8 mouse cellular contexts compared by ENCODE assay signal in the genomic region with DNA sequence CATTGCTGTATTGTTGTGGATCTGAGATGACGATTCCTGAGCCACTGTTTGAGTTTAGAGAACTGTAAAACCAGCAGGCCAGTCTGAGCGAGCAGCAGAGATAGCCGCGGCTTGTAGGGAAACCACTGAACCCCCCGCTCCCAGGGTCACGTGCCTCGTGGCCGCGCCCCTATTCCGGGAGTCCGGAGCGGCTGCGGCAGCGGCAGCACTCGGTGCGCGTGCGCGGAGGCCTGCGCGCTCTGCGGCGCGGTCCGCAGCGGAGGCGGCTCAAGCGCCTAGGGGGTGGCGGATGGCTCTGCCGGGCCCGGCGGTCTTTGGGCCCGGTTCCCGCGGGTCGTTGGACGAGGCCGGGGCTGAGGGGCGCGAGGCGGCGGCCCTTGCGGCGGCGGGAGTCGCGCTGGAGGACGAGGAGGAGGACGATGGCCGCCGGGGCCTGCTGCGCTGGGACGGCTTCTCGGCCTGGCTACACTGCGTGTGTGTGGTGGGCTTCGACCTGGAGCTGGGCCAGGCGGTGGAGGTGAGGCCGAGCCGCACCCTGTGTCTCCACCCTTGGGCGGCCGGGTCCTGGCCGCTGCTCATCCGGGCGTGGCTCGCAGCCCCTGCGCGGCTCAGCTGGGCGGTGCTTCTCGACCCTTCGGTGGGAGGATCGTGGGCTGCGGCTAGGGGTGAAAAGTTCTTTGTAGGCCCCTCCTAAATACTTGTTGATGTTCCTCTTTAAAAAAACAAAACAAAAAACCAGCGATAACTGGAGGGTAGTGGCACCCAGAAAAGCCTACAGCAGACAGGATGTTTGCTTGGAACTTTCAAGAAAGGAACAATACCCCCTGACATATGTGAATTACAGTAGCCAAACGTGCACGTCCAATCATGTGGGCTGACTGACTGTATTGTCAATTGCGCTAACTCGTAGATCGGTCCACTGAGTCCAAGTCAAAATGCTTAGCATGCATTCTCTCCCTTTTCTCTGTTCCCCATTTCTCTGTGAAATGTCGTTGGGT. TPM values are rescaled to one million over a fixed set of nuclear protein-coding genes. Genes with fewer than 3 reads are reported as not detected.
DNase-seq lines count a peak whose midpoint lies in the region; ATAC-seq and TF ChIP-seq lines count a peak whose summit lies in the region.

No protein-coding gene starts in this region.

- H3K9me3 ChIP-seq in forebrain, embryonic 15.5 days, result no peaks in the 10 kb centered on the region
- H3K9me3 ChIP-seq in lung, embryonic 14.5 days (ENCODE audit: low read depth, low read length), result no peaks in the 10 kb centered on the region

- H3K4me1 ChIP-seq in forebrain, embryonic 15.5 days, result peaks cover 16% of the 10 kb centered on the region
- no peaks in the 10 kb centered on the region; the same call in 1 of the 2 replicates for H3K4me1 ChIP-seq in lung, embryonic 14.5 days (ENCODE audit: insufficient read depth)
- H3K4me1 ChIP-seq in olfactory bulb, adult 2 months (ENCODE audit: control insufficient read depth, insufficient read depth, low read length), result 0 out of 2 replicates have a peak, but pooled peaks cover 2% of the 10 kb centered on the region
- peaks cover 5% of the 10 kb centered on the region for H3K4me1 ChIP-seq in thymus, adult 2 months (replicated peaks; ENCODE audit: control insufficient read depth, insufficient read depth, low read length)

- under 1% methylated on average over 79 of the region's 79 CpGs for WGBS in forebrain, embryonic 15.5 days
- WGBS in lung, embryonic 14.5 days, result under 1% methylated on average over 65 of the region's 79 CpGs
- WGBS in olfactory bulb, adult 2 months, result under 1% methylated on average over 79 of the region's 79 CpGs
- under 1% methylated on average over 79 of the region's 79 CpGs for WGBS in thymus, adult 2 months

- intact Hi-C loops in heart, postnatal 36 days (cut with DNase I), result loop anchor here (2.0 to 5.0 kb wide), 3 partner anchors 45 to 92 kb away; a partner anchor contains a TSS

- peak; percentile 85 for DNase-seq in ES-CJ7 (ENCODE audit: low read depth, low spot score)
- peak; percentile 85 for DNase-seq in cerebellum, adult 11 months
- peak; percentile 87 to 88 for DNase-seq in heart, postnatal 36 days
- DNase-seq in layer of hippocampus, adult 2 months (ENCODE audit: low spot score in 2 of 2), result peak; percentile 85 to 86
- peak; percentile 97 for DNase-seq in lung, embryonic 14.5 days
- peak; percentile 87 for DNase-seq in thymus, adult 2 months

- peak overlapping the region; percentile 100 for H3K9ac ChIP-seq in forebrain, embryonic 15.5 days (replicated peaks)
- H3K9ac ChIP-seq in lung, embryonic 14.5 days, result peak overlapping the region; percentile 99

- ATAC-seq in forebrain, embryonic 15.5 days (replicated peaks), result peak; percentile 96
- ATAC-seq in lung, embryonic 14.5 days (ENCODE audit: insufficient read depth), result peak; percentile 97

- H3K36me3 ChIP-seq in forebrain, embryonic 15.5 days, result no peaks in the 10 kb centered on the region
- H3K36me3 ChIP-seq in lung, embryonic 14.5 days (ENCODE audit: insufficient read depth), result peaks cover 4% of the 10 kb centered on the region; the same call in 1 of the 2 replicates
- H3K36me3 ChIP-seq in thymus, adult 2 months (ENCODE audit: control insufficient read depth, insufficient read depth, low read length), result peaks cover 5% of the 10 kb centered on the region; the same call in 1 of the 2 replicates

- no peak for TF ChIP-seq CTCF in layer of hippocampus, adult 2 months (conservative IDR thresholded peaks at IDR 0.05)
- no peak for TF ChIP-seq CTCF in lung, embryonic 14.5 days (IDR thresholded peaks at IDR 0.05; ENCODE audit: low read depth)
- no peak for TF ChIP-seq CTCF in olfactory bulb, adult 2 months (IDR thresholded peaks at IDR 0.05; ENCODE audit: insufficient read depth, low read depth, low read length)
- TF ChIP-seq CTCF in thymus, adult 2 months (IDR thresholded peaks at IDR 0.05; ENCODE audit: borderline replicate concordance, control insufficient read depth, extremely low read depth, insufficient read depth, low read length, poor library complexity), result peak; percentile 34; the same call in 1 of the 2 replicates

- peak overlapping the region; percentile 98 for H3K4me3 ChIP-seq in forebrain, embryonic 15.5 days
- H3K4me3 ChIP-seq in layer of hippocampus, adult 2 months, result peak overlapping the region; percentile 99
- peak overlapping the region; percentile 97 for H3K4me3 ChIP-seq in lung, embryonic 14.5 days (ENCODE audit: low read depth, low read length)
- H3K4me3 ChIP-seq in olfactory bulb, adult 2 months (ENCODE audit: insufficient read depth, low read depth, low read length), result peak overlapping the region; percentile 72
- peak overlapping the region; percentile 98 for H3K4me3 ChIP-seq in thymus, adult 2 months (ENCODE audit: control insufficient read depth, insufficient read depth, low read length)

- peak; percentile 95 for TF ChIP-seq POLR2A in olfactory bulb, adult 2 months (IDR thresholded peaks at IDR 0.05; ENCODE audit: insufficient read depth, low read depth, low read length)
- peak; percentile 97 for TF ChIP-seq POLR2A in thymus, adult 2 months (IDR thresholded peaks at IDR 0.05; ENCODE audit: control insufficient read depth, extremely low read depth, insufficient read depth, low read length, poor library complexity)

- peak overlapping the region; percentile 94 for H3K27ac ChIP-seq in forebrain, embryonic 15.5 days (replicated peaks)
- H3K27ac ChIP-seq in layer of hippocampus, adult 2 months, result peak overlapping the region; percentile 100
- H3K27ac ChIP-seq in lung, embryonic 14.5 days (ENCODE audit: low read depth), result peak overlapping the region; percentile 98
- peak overlapping the region; percentile 90 for H3K27ac ChIP-seq in olfactory bulb, adult 2 months (ENCODE audit: insufficient read depth, low read depth, low read length)
- peak overlapping the region; percentile 44 for H3K27ac ChIP-seq in thymus, adult 2 months (ENCODE audit: control insufficient read depth, insufficient read depth, low read length)

- H3K27me3 ChIP-seq in forebrain, embryonic 15.5 days, result no peaks in the 10 kb centered on the region
- no peaks in the 10 kb centered on the region for H3K27me3 ChIP-seq in lung, embryonic 14.5 days (ENCODE audit: insufficient read depth, low read length)
- no peaks in the 10 kb centered on the region for H3K27me3 ChIP-seq in thymus, adult 2 months (ENCODE audit: control insufficient read depth, insufficient read depth, low read length)

- peak overlapping the region; percentile 70 for H3K4me2 ChIP-seq in forebrain, embryonic 15.5 days (replicated peaks)
- peak overlapping the region; percentile 81 for H3K4me2 ChIP-seq in lung, embryonic 14.5 days

RNA-seq across cellular contexts. Expression of a gene that starts 6.0 kb away (rescaled TPM):
- 23.8 and 26.1 TPM in 2 replicates for polyA plus RNA-seq in forebrain, embryonic 15.5 days (2015; fragmentation: Nextera tagmentation; extraction: Ambion mirVana)
- total RNA-seq in heart, postnatal 36 days (2021), result 10 to 100 TPM; 16.3 TPM
- total RNA-seq in layer of hippocampus, adult 2 months (2021), result 10 to 100 TPM; 24.0 to 26.3 TPM
- polyA plus RNA-seq in lung, embryonic 14.5 days (2014; fragmentation: Nextera tagmentation; extraction: Ambion mirVana), result 38.9 and 39.1 TPM in 2 replicates
- 166 TPM in 1 of 2 replicates, not detected in the other for polyA plus RNA-seq in olfactory bulb, adult 2 months (2012; ENCODE audit: insufficient read depth, insufficient read length, low replicate concordance, missing spikeins)
- 17.1 and 19.7 TPM in 2 replicates for polyA plus RNA-seq in thymus, adult 2 months (2012; rRNA removed)

RNA-seq across cellular contexts. Expression of a gene that starts 44.9 kb away (rescaled TPM):
- polyA plus RNA-seq in forebrain, embryonic 15.5 days (2015; fragmentation: Nextera tagmentation; extraction: Ambion mirVana), result 13.1 and 14.9 TPM in 2 replicates
- total RNA-seq in heart, postnatal 36 days (2021), result 100 to 1,000 TPM; 283 to 332 TPM
- 100 to 1,000 TPM; 102 to 104 TPM for total RNA-seq in layer of hippocampus, adult 2 months (2021)
- 30.1 and 31.4 TPM in 2 replicates for polyA plus RNA-seq in lung, embryonic 14.5 days (2014; fragmentation: Nextera tagmentation; extraction: Ambion mirVana)
- not detected in 2 replicates for polyA plus RNA-seq in olfactory bulb, adult 2 months (2012; ENCODE audit: insufficient read depth, insufficient read length, low replicate concordance, missing spikeins)
- 20.9 and 34.0 TPM in 2 replicates for polyA plus RNA-seq in thymus, adult 2 months (2012; rRNA removed)

RNA-seq across cellular contexts. Expression of a gene that starts 58.2 kb away (rescaled TPM):
- 630 and 640 TPM in 2 replicates for polyA plus RNA-seq in forebrain, embryonic 15.5 days (2015; fragmentation: Nextera tagmentation; extraction: Ambion mirVana)
- 10 to 100 TPM; 66.7 to 78.0 TPM for total RNA-seq in heart, postnatal 36 days (2021)
- total RNA-seq in layer of hippocampus, adult 2 months (2021), result 100 to 1,000 TPM; 109 to 115 TPM
- polyA plus RNA-seq in lung, embryonic 14.5 days (2014; fragmentation: Nextera tagmentation; extraction: Ambion mirVana), result 586 and 611 TPM in 2 replicates
- polyA plus RNA-seq in olfactory bulb, adult 2 months (2012; ENCODE audit: insufficient read depth, insufficient read length, low replicate concordance, missing spikeins), result not detected in 2 replicates
- 134 and 160 TPM in 2 replicates for polyA plus RNA-seq in thymus, adult 2 months (2012; rRNA removed)

Comparison
In these comparisons a context has a peak if more than half of its experiments do, and no peak if none do; other contexts are left out.
1. Peak in every context shown above with its lines: DNase-seq, ATAC-seq, H3K4me3 ChIP-seq and H3K27ac ChIP-seq.
2. H3K27ac ChIP-seq: peak in every context shown above with its lines; median percentile 100 in layer of hippocampus, adult 2 months; 98 in lung, embryonic 14.5 days; 94 in forebrain, embryonic 15.5 days; 90 in olfactory bulb, adult 2 months; 44 in thymus, adult 2 months.